Mouse (Mus musculus) NIH3T3 (cell line): ENCODE data around the gene Itgb1bp1.

Source experiments
- DNase-seq: peaks from one replicate; pipeline ENCODE4 v3.0.0-alpha.2; 2012; ENCODE audit warnings: low read depth

The Itgb1bp1 gene

DNA sequence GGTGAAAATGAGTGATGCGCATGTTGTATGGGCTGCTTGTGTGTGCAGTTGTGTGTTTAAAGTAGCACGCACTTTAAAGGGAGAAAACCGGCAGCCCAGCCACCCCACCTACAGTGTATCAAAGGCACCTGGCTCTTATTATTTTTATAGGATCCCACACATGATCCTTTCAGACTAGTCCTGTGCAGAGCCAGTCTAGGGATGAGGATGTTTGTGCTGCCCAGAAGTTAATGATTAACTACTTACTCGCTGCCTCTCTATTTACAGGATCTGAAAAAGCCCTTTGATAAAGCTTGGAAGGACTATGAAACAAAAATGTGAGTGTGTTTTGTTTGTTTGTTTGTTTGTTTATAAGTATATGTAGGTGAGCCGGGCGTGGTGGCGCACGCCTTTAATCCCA is 85.5 kb downstream of the Itgb1bp1 start:
- no peak for DNase-seq

DNA sequence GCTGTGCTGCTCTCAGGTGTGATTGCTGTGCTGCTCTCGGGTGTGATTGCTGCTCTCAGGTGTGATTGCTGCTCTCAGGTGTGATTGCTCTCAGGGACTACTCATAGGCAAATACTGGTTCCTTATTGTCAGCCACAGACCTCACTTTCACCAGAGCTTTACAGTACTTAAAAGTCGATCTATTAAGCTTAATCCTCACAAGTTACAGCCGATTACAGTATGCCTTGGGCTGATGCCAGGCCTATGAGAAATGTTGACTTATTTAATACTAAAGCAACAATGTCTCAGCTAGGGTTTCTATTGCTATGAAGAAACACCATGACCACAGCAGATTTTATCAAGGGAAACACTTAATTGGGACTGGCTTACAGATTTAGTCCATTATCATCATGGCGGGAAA is 89.7 kb downstream of the Itgb1bp1 start:
- peak; percentile 57 for DNase-seq

GRCm38 (mm10) chr12:21195497-21195896 is 90.6 kb downstream of the Itgb1bp1 start:
- no peak for DNase-seq

DNA sequence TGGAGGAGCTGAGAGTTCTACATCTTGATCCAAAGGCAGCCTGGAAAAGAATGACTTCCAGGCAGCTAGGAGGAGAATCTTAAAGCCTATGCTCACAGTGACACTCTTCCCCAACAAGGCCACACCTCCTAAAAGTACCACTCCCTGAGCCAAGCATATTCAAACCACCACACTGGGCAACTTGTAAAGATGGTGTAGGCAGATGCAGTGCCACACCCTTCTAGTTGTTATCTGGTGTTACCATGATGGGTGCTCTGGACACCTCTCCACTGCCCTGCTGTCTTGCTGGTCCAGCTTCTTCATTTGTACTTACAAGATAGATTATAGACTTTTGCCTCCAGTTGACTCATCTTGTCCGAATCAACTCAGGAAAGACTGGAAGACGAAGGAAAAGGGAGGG is 94.5 kb downstream of the Itgb1bp1 start:
- no peak for DNase-seq
